Mouse (Mus musculus): ENCODE measurements around the gene Sgpl1.

Sgpl1 gene

GRCm38 (mm10) chr10:61059543-61060110 lies 87.9 kb downstream of the Sgpl1 start:
- in situ Hi-C loops (cut with MboI; ENCODE audit: low pct_unique_long_range_greater_than_20kb in 1 of 2, low sequenced_read_pairs in 2 of 2, unreplicated experiment in 1 of 2) = loop anchor here (5.0 kb wide), 1 partner anchor 277 kb away; no protein-coding TSS in a partner anchor

- in situ Hi-C loops (cut with MboI; ENCODE audit: low pct_unique_long_range_greater_than_20kb in 1 of 2, low sequenced_read_pairs in 2 of 2, unreplicated experiment in 1 of 2) = no loop called here
These were observed 88.4 kb downstream of the Sgpl1 start for GRCm38 (mm10) chr10:61059101-61059500.

GRCm38 (mm10) chr10:61056661-61057060 lies 90.8 kb downstream of the Sgpl1 start:
- in situ Hi-C loops (cut with MboI; ENCODE audit: low pct_unique_long_range_greater_than_20kb in 1 of 2, low sequenced_read_pairs in 2 of 2, unreplicated experiment in 1 of 2) = no loop called here

- in situ Hi-C loops (cut with MboI; ENCODE audit: low pct_unique_long_range_greater_than_20kb in 1 of 2, low sequenced_read_pairs in 2 of 2, unreplicated experiment in 1 of 2) = no loop called here
These were observed 95.4 kb downstream of the Sgpl1 start for GRCm38 (mm10) chr10:61051993-61052613.
